Mouse (Mus musculus) retina, embryonic 14.5 days (tissue): Measurements from ENCODE around the gene Vcan.
"Not testable (repeated sequence)": the region's sequence is repeated elsewhere in the genome, so short reads cannot be mapped to it uniquely, and the experiment has no call there.

Experiments used
- DNase-seq: peaks from one replicate; pipeline ENCODE4 v3.0.0-alpha.2; 2015; ENCODE audit warnings: low spot score

Gene Vcan

GRCm38 (mm10) chr13:89741766-89742685, at the start of gene Vcan:
TSS of gene Vcan (minus strand) at chr13:89742509.
- peak; percentile 64 for DNase-seq

GRCm38 (mm10) chr13:89791475-89791874, 49.2 kb upstream of the Vcan start:
- DNase-seq: no peak

- DNase-seq: no peak
These were observed 40.6 kb upstream of the Vcan start for GRCm38 (mm10) chr13:89782886-89783285.

- no peak for DNase-seq
These were observed 38.0 kb upstream of the Vcan start for GRCm38 (mm10) chr13:89780276-89780675.

- DNase-seq: peak; percentile 89
These were observed 37.1 kb upstream of the Vcan start for GRCm38 (mm10) chr13:89779208-89779911.

- DNase-seq: no peak
These were observed 35.5 kb upstream of the Vcan start for GRCm38 (mm10) chr13:89777764-89778163.

- no peak for DNase-seq
These were observed 34.8 kb upstream of the Vcan start for GRCm38 (mm10) chr13:89777146-89777545.

- no peak for DNase-seq
These were observed 24.2 kb upstream of the Vcan start for GRCm38 (mm10) chr13:89766551-89766950.

GRCm38 (mm10) chr13:89765966-89766365, 23.7 kb upstream of the Vcan start:
- DNase-seq: no peak

GRCm38 (mm10) chr13:89762339-89762738, 20.0 kb upstream of the Vcan start:
- no peak for DNase-seq

- DNase-seq: peak; percentile 50
These were observed 14.0 kb upstream of the Vcan start for GRCm38 (mm10) chr13:89756347-89756746.

- DNase-seq: not testable (repeated sequence)
These were observed 8.3 kb upstream of the Vcan start for GRCm38 (mm10) chr13:89750562-89750961.

- no peak for DNase-seq
These were observed 892 bp upstream of the Vcan start for GRCm38 (mm10) chr13:89743201-89743600.

GRCm38 (mm10) chr13:89742686-89743200, 434 bp upstream of the Vcan start:
- DNase-seq: no peak

- peak; percentile 59 for DNase-seq
These were observed 1.2 kb downstream of the Vcan start for GRCm38 (mm10) chr13:89741116-89741551.

GRCm38 (mm10) chr13:89740243-89741115, 1.8 kb downstream of the Vcan start:
- DNase-seq: peak; percentile 88

- no peak for DNase-seq
These were observed 2.5 kb downstream of the Vcan start for GRCm38 (mm10) chr13:89739696-89740242.

- DNase-seq: peak; percentile 73
These were observed 3.3 kb downstream of the Vcan start for GRCm38 (mm10) chr13:89738776-89739695.

GRCm38 (mm10) chr13:89738275-89738674, 4.0 kb downstream of the Vcan start:
- no peak for DNase-seq

GRCm38 (mm10) chr13:89735111-89735510, 7.2 kb downstream of the Vcan start:
- no peak for DNase-seq
